Mouse (Mus musculus) G1E (cell line): ENCODE data around the gene Itga3.

Source experiments
- CTCF ChIP-seq: IDR thresholded peaks from 2 replicates; pipeline ENCODE4 v1.5.1; 2012; ENCODE audit warnings: low read depth, low read length, inconsistent platforms, mixed read lengths
- GATA1 ChIP-seq: IDR thresholded peaks from 2 replicates; pipeline ENCODE4 v1.6.1; 2012; ENCODE audit warnings: borderline replicate concordance, low read length, inconsistent platforms, mixed read lengths
- GATA2 ChIP-seq: IDR thresholded peaks from 2 replicates; pipeline ENCODE4 v1.6.1; 2012; ENCODE audit warnings: low read depth, low read length, inconsistent platforms, borderline replicate concordance
- POLR2AphosphoS5 ChIP-seq: IDR thresholded peaks from 2 replicates; pipeline ENCODE4 v1.6.1; 2012; ENCODE audit warnings: low read depth, low read length, inconsistent platforms; ENCODE audit not compliant: insufficient replicate concordance
- TAL1 ChIP-seq: conservative IDR thresholded peaks from 2 replicates; pipeline ENCODE4 v1.6.1; 2012; ENCODE audit warnings: low read depth, low read length, inconsistent platforms, mixed read lengths

DNA sequence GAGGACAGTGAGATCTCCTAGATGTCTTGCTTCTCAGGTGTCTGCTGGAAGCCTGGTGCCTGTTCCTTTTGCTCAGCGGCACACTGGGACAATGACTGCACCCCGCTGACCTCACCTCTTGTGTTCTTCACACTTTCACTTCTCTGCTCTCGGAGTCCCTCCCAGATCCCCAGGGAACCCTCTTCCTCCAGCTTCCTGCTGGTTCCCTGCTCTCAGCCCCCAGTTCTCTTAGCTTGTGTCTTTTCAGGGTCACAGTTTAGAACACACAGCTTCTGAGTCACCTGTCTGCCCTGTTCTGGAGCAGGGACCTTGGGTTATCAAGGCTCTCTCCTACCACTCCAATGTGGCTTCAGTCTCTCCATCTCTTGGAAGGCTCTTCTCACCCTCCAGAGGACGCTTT is 7.6 kb upstream of the Itga3 start:
- TF ChIP-seq CTCF (no peak), TAL1 (no peak), POLR2AphosphoS5 (no peak), GATA1 (no peak), GATA2 (no peak)
